Mouse (Mus musculus) gastrocnemius, postnatal 10 days (tissue): ENCODE data around the gene Ppp4r3b. TPM values are rescaled to one million over a fixed set of nuclear protein-coding genes. Genes with fewer than 3 reads are reported as not detected.

Experiments
- DNase-seq: peaks from one replicate; pipeline ENCODE4 v3.0.0; 2021; ENCODE audit warnings: mixed read lengths
- total RNA-seq, 2 experiments: library from RNA; stranded (reverse); gene quantifications; 2 replicates each; pipeline ENCODE4 v1.2.3; 2021

Gene Ppp4r3b
- total RNA-seq, 2 experiments from 2014 or later, result 32.3 to 33.1 TPM

DNA sequence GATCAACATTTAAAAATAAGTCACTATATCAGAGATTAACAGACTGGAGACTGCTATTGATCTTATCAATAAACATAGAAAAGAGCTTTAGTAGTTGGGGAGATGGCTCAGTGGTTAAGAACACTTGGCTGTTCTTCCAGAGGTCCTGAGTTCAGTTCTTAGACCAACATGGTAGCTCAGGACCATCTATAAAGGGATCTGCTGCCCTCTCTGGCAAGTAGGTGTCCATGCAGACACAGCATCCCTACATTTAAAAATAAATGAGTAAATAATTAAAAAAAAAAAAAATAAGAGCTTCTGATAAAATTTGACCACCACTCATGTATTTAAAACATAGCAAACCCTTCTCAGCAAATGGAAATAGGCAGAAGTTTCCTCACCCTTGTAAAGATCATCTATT lies 65.4 kb downstream of the Ppp4r3b start:
- DNase-seq, result no peak

DNA sequence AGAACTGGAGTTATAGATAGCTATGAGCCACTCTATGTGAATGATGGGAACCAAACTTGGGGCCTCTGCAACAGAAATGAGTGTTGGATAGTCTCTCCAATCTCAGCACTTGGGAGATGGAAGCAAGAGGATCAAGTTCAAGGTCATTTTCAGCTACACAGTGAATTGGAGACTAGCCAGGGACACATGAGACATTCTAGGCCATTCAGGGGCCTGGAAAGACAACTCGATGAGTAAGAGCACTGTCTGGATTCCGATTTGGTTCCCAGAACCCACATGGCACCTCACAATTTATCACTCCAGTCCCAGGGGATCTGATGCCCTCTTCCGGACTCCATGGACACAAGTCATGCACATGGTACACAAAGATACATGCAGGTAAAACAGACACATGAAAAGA lies 65.9 kb downstream of the Ppp4r3b start:
- no peak for DNase-seq

DNA sequence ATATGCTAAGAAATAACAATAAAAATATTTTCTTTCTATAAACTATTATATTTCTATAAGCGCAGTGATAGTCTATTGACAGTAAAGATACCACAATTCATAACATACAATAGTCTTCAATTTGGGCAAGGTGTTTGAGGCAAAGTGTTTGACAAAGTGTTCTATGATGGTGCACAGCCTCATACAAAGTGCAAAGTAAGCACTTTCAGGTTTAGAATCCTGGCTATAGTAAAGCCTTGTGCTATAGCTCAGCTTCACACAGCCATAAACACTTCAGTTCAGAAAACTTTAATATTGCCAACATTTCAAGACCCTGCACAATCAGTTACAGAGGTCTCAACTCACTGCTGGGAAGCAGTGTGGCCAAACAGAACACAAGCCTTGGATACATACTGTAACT lies 66.7 kb downstream of the Ppp4r3b start:
- no peak for DNase-seq

DNA sequence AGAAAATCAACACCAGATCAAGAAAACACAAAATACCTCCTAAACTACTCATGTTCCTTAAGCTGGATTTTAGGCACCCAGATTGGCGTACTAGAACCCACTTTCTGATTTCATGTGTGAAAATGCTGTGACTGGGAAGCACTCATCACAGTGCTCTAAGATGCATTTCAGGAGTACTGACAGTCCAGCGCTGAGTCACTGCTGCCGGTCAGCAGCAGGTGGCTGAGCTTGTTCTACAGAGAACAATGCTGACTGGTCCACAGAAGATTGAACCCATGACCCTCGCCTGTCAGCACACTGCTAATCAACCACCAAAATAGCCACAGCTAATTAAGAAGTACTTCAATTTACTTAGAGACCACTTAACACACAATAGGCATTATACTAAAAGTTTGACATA lies 69.3 kb downstream of the Ppp4r3b start:
- no peak for DNase-seq

DNA sequence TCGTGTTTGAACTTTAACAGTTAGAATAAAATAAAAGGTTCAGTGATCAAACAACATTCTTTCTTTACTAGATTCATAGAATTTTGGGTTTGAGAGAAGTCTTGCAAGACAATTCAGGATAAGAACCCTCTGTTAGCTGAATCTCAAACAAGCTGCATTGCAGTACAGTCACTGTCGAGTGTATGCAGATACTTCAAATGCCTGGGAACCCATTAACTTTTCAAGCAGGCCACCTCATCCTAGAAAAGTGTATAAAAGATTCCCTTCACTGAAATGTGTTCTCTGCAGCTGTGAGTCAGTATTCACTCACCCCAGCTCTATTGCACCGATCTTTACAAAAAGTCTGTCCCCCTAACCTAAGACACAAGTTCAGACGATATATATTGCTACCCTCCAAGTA lies 73.3 kb downstream of the Ppp4r3b start:
- no peak for DNase-seq

DNA sequence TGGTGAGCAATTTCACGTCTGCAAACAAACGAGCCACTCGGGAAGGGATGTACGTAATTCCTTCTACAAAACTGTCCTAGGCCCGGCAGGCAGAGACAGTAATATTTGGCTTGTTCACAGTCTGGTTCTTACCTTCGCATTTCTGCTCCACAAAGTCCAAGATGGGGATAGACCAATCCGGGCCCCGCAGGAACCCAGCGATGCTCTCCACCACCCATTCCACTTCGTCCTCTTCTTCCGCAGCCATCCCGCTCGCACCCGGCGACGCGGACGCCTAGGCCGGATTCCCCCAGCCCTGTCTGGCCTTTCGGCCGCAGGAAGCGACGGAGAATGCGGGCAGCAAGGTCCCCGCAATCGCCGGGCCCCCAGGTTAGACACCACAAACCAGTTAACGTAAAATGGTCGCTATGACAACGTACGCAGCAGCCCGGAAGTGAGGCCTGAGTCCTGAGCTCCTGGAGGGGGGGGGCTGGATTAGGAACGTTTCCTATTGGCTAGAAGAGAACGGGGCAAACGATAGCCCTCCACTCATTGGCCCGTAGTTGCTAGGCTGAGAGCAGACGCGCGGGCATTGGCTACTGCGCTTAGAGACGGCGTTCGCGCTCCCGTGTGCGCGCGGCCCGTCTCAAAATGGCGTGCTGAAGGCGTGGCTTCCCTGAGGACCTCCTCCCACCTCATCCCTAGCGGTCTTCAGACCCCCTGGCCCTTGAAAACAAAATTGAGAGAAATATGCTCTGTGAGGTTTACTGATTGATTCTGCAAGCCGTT lies 74.4 kb downstream of the Ppp4r3b start, which contains the start of gene Cfap36:
TSS of gene Cfap36 (minus strand) at position 527 of the 768 bp plus-strand sequence.
- DNase-seq, result peak; percentile 83

DNA sequence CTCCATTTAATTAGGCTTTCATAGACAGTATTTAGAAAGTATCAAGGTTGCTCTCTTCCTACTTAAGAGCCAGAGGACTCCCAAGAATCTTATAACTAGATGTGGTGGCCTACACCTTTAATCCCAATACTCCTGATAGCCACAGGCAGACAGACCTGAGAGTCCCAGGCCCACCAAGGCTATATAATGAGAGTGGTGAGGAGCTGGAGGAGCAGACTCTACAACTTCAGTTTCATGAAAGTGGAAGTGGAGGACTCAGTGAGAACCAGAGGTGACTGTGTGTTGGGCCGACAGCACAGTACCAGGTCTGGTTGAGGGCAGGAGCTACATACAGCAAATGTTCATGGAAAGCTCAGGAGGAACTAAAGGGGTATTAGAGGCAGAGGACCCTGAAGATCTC lies 75.0 kb downstream of the Ppp4r3b start:
- DNase-seq, result no peak

DNA sequence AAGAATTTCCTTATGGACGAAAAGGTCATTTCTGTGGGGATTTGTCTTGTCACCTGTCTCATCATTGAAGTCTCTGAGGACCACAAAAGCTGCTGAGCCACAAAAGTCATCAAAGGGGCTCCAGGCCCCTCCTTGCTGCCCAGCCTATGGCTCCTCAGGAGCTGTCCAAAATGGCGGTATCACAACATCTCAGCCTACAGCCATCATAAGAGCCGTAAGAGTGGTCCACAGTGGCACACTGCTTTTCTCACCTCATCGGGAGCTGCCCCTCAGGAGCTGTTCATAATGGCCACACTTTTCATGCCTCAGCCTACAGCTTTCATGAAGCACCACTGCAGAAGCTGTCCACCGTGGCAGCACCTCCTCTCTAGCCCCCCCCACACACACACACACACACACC lies 75.7 kb downstream of the Ppp4r3b start:
- no peak for DNase-seq

DNA sequence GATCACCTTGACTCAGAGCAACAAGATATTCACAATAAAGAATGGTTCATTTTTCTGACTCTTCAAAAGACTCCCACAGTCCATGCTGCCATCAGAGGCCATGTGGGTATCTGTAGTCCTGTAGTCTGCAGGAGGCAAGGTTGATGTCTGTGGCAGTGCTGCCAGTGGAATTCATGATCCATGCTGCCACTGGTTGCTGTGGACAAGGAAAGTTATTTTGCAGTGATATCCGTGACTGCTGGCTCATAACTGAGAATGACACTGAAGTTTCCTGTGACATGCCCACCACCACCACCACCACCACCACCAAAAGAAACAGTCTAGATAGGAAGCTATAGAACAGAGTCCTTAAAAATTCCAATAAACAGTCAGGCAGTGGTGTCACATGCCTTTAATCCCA lies 82.0 kb downstream of the Ppp4r3b start:
- DNase-seq, result no peak

DNA sequence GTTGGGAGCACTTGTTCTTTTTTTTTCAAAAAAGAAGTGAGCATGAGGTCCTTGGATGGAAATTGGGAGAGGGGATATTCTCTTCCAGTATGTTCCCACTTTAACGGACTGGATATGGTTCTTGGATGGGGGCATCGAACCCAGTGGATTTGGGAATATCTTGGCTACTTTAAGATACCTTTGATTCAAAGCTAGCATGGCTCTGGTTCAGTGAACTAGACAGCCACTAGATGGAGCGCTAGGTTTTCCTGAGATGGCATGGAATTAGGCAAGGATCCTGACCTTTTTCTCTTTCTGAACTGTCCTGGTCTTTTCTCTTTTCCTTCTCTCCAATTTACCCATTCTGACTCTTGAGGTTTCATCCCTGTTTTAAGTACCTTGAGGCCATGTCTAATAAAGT lies 95.1 kb downstream of the Ppp4r3b start:
- DNase-seq, result peak; percentile 33

Other genes with a start within 250 kb of the Ppp4r3b start
- 10 to 100 TPM; 17.4 to 17.6 TPM for gene Pnpt1, start 42.1 kb upstream of the Ppp4r3b start, total RNA-seq
- gene Cfap36, start 74.5 kb downstream of the Ppp4r3b start, total RNA-seq, result 10 to 100 TPM; 13.9 to 16.6 TPM
- 10 to 100 TPM; 14.1 to 19.7 TPM for gene Ccdc88a, start 200.8 kb downstream of the Ppp4r3b start, total RNA-seq